Mouse (Mus musculus): ENCODE measurements around the gene Mov10. TPM values are rescaled to one million over a fixed set of nuclear protein-coding genes. Genes with fewer than 3 reads are reported as not detected.

The Mov10 gene
- polyA plus RNA-seq, 1 experiment from 2014 or later: 36.2 TPM

- Histone ChIP-seq H3K27ac (ENCODE audit: low read length) (peak overlapping the region; percentile 69), H3K9ac (ENCODE audit: low read depth, low read length) (no peak overlapping the region), H3K4me2 (ENCODE audit: low read depth, low read length) (no peak overlapping the region), H3K27me3 (ENCODE audit: control insufficient read depth, insufficient read depth, low read depth, low read length) (no peaks in the 10 kb centered on the region), H3K9me3 (replicated peaks; ENCODE audit: control insufficient read depth, low read length) (no peaks in the 10 kb centered on the region), H3K36me3 (ENCODE audit: control insufficient read depth, insufficient read depth) (peaks cover 4% of the 10 kb centered on the region), H3K4me3 (ENCODE audit: low read depth, low read length) (no peak overlapping the region), H3K4me1 (ENCODE audit: control insufficient read depth, low read depth, low read length) (peaks cover 17% of the 10 kb centered on the region)
- ATAC-seq (ENCODE audit: low read depth): peak; percentile 75
- 64% methylated on average over 15 of the region's 15 CpGs for WGBS (ENCODE audit: insufficient replicate concordance)
These were observed 21.8 kb downstream of the Mov10 start for GRCm38 (mm10) chr3:104796430-104797082.

GRCm38 (mm10) chr3:104795661-104796340 is 22.6 kb downstream of the Mov10 start:
- no peaks in the 10 kb centered on the region for H3K9me3 ChIP-seq (replicated peaks; ENCODE audit: control insufficient read depth, low read length)
- H3K4me2 ChIP-seq (ENCODE audit: low read depth, low read length): no peak overlapping the region
- no peak for ATAC-seq (ENCODE audit: low read depth)
- H3K4me3 ChIP-seq (ENCODE audit: low read depth, low read length): no peak overlapping the region
- peak overlapping the region; percentile 69 for H3K27ac ChIP-seq (ENCODE audit: low read length)
- peaks cover 17% of the 10 kb centered on the region for H3K4me1 ChIP-seq (ENCODE audit: control insufficient read depth, low read depth, low read length)
- no peaks in the 10 kb centered on the region for H3K27me3 ChIP-seq (ENCODE audit: control insufficient read depth, insufficient read depth, low read depth, low read length)
- peaks cover 4% of the 10 kb centered on the region for H3K36me3 ChIP-seq (ENCODE audit: control insufficient read depth, insufficient read depth)
- WGBS (ENCODE audit: insufficient replicate concordance): 65% methylated on average over 15 of the region's 15 CpGs
- H3K9ac ChIP-seq (ENCODE audit: low read depth, low read length): no peak overlapping the region

GRCm38 (mm10) chr3:104794953-104795470 is 23.4 kb downstream of the Mov10 start:
- Histone ChIP-seq H3K27me3 (ENCODE audit: control insufficient read depth, insufficient read depth, low read depth, low read length) (0 out of 2 replicates have a peak, but pooled peaks cover under 1% of the 10 kb centered on the region), H3K4me3 (ENCODE audit: low read depth, low read length) (no peak overlapping the region), H3K4me2 (ENCODE audit: low read depth, low read length) (no peak overlapping the region), H3K9me3 (replicated peaks; ENCODE audit: control insufficient read depth, low read length) (no peaks in the 10 kb centered on the region), H3K4me1 (ENCODE audit: control insufficient read depth, low read depth, low read length) (peaks cover 20% of the 10 kb centered on the region), H3K27ac (ENCODE audit: low read length) (no peak overlapping the region), H3K36me3 (ENCODE audit: control insufficient read depth, insufficient read depth) (no peaks in the 10 kb centered on the region; the same call in none of the 2 replicates), H3K9ac (ENCODE audit: low read depth, low read length) (no peak overlapping the region)
- no peak for ATAC-seq (ENCODE audit: low read depth)
- 71% methylated on average over 12 of the region's 12 CpGs for WGBS (ENCODE audit: insufficient replicate concordance)

- peak overlapping the region; percentile 18; the same call in 1 of the 2 replicates for H3K27ac ChIP-seq (ENCODE audit: low read length)
- no peak overlapping the region for H3K4me3 ChIP-seq (ENCODE audit: low read depth, low read length)
- ATAC-seq (ENCODE audit: low read depth): peak; percentile 76
- H3K9me3 ChIP-seq (replicated peaks; ENCODE audit: control insufficient read depth, low read length): no peaks in the 10 kb centered on the region
- peaks cover 6% of the 10 kb centered on the region for H3K27me3 ChIP-seq (ENCODE audit: control insufficient read depth, insufficient read depth, low read depth, low read length)
- H3K9ac ChIP-seq (ENCODE audit: low read depth, low read length): no peak overlapping the region
- H3K4me1 ChIP-seq (ENCODE audit: control insufficient read depth, low read depth, low read length): peaks cover 20% of the 10 kb centered on the region
- no peak overlapping the region for H3K4me2 ChIP-seq (ENCODE audit: low read depth, low read length)
- WGBS (ENCODE audit: insufficient replicate concordance): 44% methylated on average over 20 of the region's 20 CpGs
- no peaks in the 10 kb centered on the region for H3K36me3 ChIP-seq (ENCODE audit: control insufficient read depth, insufficient read depth)
These were observed 24.2 kb downstream of the Mov10 start for GRCm38 (mm10) chr3:104793871-104794828.

- Histone ChIP-seq H3K27me3 (ENCODE audit: control insufficient read depth, insufficient read depth, low read depth, low read length) (peaks cover 21% of the 10 kb centered on the region), H3K27ac (ENCODE audit: low read length) (no peak overlapping the region), H3K36me3 (ENCODE audit: control insufficient read depth, insufficient read depth) (no peaks in the 10 kb centered on the region), H3K4me3 (ENCODE audit: low read depth, low read length) (no peak overlapping the region), H3K4me2 (ENCODE audit: low read depth, low read length) (no peak overlapping the region), H3K4me1 (ENCODE audit: control insufficient read depth, low read depth, low read length) (peaks cover 20% of the 10 kb centered on the region), H3K9me3 (replicated peaks; ENCODE audit: control insufficient read depth, low read length) (no peaks in the 10 kb centered on the region), H3K9ac (ENCODE audit: low read depth, low read length) (no peak overlapping the region)
- 44% methylated on average over 15 of the region's 15 CpGs for WGBS (ENCODE audit: insufficient replicate concordance)
- no peak for ATAC-seq (ENCODE audit: low read depth)
These were observed 25.7 kb downstream of the Mov10 start for GRCm38 (mm10) chr3:104792360-104793270.

- Histone ChIP-seq H3K4me3 (ENCODE audit: low read depth, low read length) (no peak overlapping the region), H3K27ac (ENCODE audit: low read length) (no peak overlapping the region), H3K9ac (ENCODE audit: low read depth, low read length) (no peak overlapping the region), H3K36me3 (ENCODE audit: control insufficient read depth, insufficient read depth) (no peaks in the 10 kb centered on the region), H3K4me1 (ENCODE audit: control insufficient read depth, low read depth, low read length) (peaks cover 20% of the 10 kb centered on the region), H3K4me2 (ENCODE audit: low read depth, low read length) (no peak overlapping the region), H3K27me3 (ENCODE audit: control insufficient read depth, insufficient read depth, low read depth, low read length) (peaks cover 21% of the 10 kb centered on the region), H3K9me3 (replicated peaks; ENCODE audit: control insufficient read depth, low read length) (no peaks in the 10 kb centered on the region)
- no peak for ATAC-seq (ENCODE audit: low read depth)
- WGBS (ENCODE audit: insufficient replicate concordance): 77% methylated on average over 8 of the region's 8 CpGs
These were observed 26.7 kb downstream of the Mov10 start for GRCm38 (mm10) chr3:104791671-104792070.

GRCm38 (mm10) chr3:104791017-104791416 is 27.3 kb downstream of the Mov10 start:
- WGBS (ENCODE audit: insufficient replicate concordance): 44% methylated on average over 4 of the region's 4 CpGs
- no peak for ATAC-seq (ENCODE audit: low read depth)

GRCm38 (mm10) chr3:104790401-104790937 is 27.9 kb downstream of the Mov10 start:
- Histone ChIP-seq H3K27ac (ENCODE audit: low read length) (no peak overlapping the region), H3K9me3 (replicated peaks; ENCODE audit: control insufficient read depth, low read length) (no peaks in the 10 kb centered on the region), H3K27me3 (ENCODE audit: control insufficient read depth, insufficient read depth, low read depth, low read length) (peaks cover 27% of the 10 kb centered on the region), H3K9ac (ENCODE audit: low read depth, low read length) (no peak overlapping the region), H3K4me2 (ENCODE audit: low read depth, low read length) (peak overlapping the region; percentile 57; the same call in 1 of the 2 replicates), H3K4me1 (ENCODE audit: control insufficient read depth, low read depth, low read length) (peaks cover 17% of the 10 kb centered on the region), H3K4me3 (ENCODE audit: low read depth, low read length) (peak overlapping the region; percentile 57), H3K36me3 (ENCODE audit: control insufficient read depth, insufficient read depth) (no peaks in the 10 kb centered on the region)
- WGBS (ENCODE audit: insufficient replicate concordance): 28% methylated on average over 6 of the region's 6 CpGs
- ATAC-seq (ENCODE audit: low read depth): no peak

More at GRCm38 (mm10) chr3:104791017-104791416, 27.3 kb downstream of the Mov10 start:
- Histone ChIP-seq H3K27me3 (ENCODE audit: control insufficient read depth, insufficient read depth, low read depth, low read length) (peaks cover 22% of the 10 kb centered on the region), H3K9ac (ENCODE audit: low read depth, low read length) (no peak overlapping the region), H3K36me3 (ENCODE audit: control insufficient read depth, insufficient read depth) (no peaks in the 10 kb centered on the region), H3K4me2 (ENCODE audit: low read depth, low read length) (peak overlapping the region; percentile 57; the same call in 1 of the 2 replicates), H3K4me1 (ENCODE audit: control insufficient read depth, low read depth, low read length) (peaks cover 20% of the 10 kb centered on the region), H3K27ac (ENCODE audit: low read length) (no peak overlapping the region), H3K4me3 (ENCODE audit: low read depth, low read length) (no peak overlapping the region), H3K9me3 (replicated peaks; ENCODE audit: control insufficient read depth, low read length) (no peaks in the 10 kb centered on the region)

Data from liver, embryonic 16.5 days (tissue).